Mouse (Mus musculus) liver, embryonic 15.5 days (tissue): ENCODE results near the gene Utf1. TPM values are rescaled to one million over a fixed set of nuclear protein-coding genes. Genes with fewer than 3 reads are reported as not detected.

Source experiments
- ATAC-seq: fragments of 200-750 bp; cut with Nextera tagmentation; 2 replicates; pipeline ENCODE4 v1.8.0; 2017; ENCODE audit warnings: moderate number of reproducible peaks, mild to moderate bottlenecking, moderate library complexity; ENCODE audit not compliant: insufficient read depth
- H3K27ac ChIP-seq: fragments of 300-500 bp; sonication (generic); replicated peaks from 2 replicates; pipeline ENCODE4 v1.5.1; 2015; ENCODE audit warnings: mild to moderate bottlenecking, inconsistent platforms
- H3K27me3 ChIP-seq: fragments of 300-500 bp; sonication (generic); 2 replicates; pipeline ENCODE4 v1.6.1; 2015; ENCODE audit warnings: mild to moderate bottlenecking, inconsistent platforms
- H3K36me3 ChIP-seq: fragments of 300-500 bp; sonication (generic); replicated peaks from 2 replicates; pipeline ENCODE4 v1.6.1; 2015; ENCODE audit warnings: moderate library complexity, mild to moderate bottlenecking, inconsistent platforms
- H3K4me1 ChIP-seq: fragments of 300-500 bp; sonication (generic); replicated peaks from 2 replicates; pipeline ENCODE4 v1.6.1; 2015; ENCODE audit warnings: inconsistent platforms
- H3K4me2 ChIP-seq: fragments of 300-500 bp; sonication (generic); 2 replicates; pipeline ENCODE4 v1.6.1; 2015; ENCODE audit warnings: moderate library complexity, mild to moderate bottlenecking, inconsistent platforms
- H3K4me3 ChIP-seq: fragments of 300-500 bp; sonication (generic); replicated peaks from 2 replicates; pipeline ENCODE4 v1.5.1; 2015; ENCODE audit warnings: mild to moderate bottlenecking, inconsistent platforms
- H3K9ac ChIP-seq: fragments of 300-500 bp; sonication (generic); 2 replicates; pipeline ENCODE4 v1.6.1; 2015; ENCODE audit warnings: moderate library complexity, mild to moderate bottlenecking, inconsistent platforms
- H3K9me3 ChIP-seq: fragments of 300-500 bp; sonication (generic); replicated peaks from 2 replicates; pipeline ENCODE4 v1.6.1; 2016; ENCODE audit warnings: inconsistent platforms
- WGBS: fragments of 180-500 bp; shearing (Covaris S2); methylation state at CpG from one replicate; pipeline ENCODE4 v1.1.7; 2015; ENCODE audit warnings: mixed read lengths; ENCODE audit not compliant: insufficient replicate concordance; 5-methylcytosine and 5-hydroxymethylcytosine counted together
- polyA plus RNA-seq: library from polyadenylated mRNA; unstranded; fragments of >200 nt; fragmentation: Nextera tagmentation; extraction: Ambion mirVana; gene quantifications from 2 replicates; pipeline ENCODE4 v1.2.1, GENCODE M21; 2015

The Utf1 gene
- polyA plus RNA-seq, 1 experiment from 2014 or later: not detected

DNA sequence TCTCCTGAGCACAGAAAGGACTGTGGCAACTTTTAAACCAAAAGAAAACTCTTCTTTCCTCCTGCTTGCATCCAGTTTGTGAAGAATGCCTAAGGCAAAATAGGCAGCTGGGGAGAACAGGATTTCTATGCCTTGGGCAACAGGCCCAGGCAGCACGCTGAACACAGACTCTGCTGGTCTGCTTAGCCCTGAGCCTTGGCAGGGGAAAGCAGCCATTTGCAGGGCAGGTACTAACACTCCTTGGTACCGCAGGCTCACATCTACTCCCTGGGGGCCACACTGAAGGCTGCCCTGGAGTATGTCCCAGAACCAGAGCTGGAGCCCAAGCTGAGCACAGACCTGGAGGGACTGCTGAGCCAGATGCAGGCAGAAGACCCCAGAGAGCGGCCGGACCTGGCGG is 35.4 kb upstream of the Utf1 start:
- no peak for ATAC-seq
- whole genome bisulfite sequencing: 74% methylated on average over 5 of the region's 5 CpGs
- no peak overlapping the region for H3K4me2 ChIP-seq
- no peaks in the 10 kb centered on the region for H3K36me3 ChIP-seq
- no peak overlapping the region for H3K27ac ChIP-seq
- H3K9me3 ChIP-seq: no peaks in the 10 kb centered on the region
- H3K4me3 ChIP-seq: no peak overlapping the region
- H3K27me3 ChIP-seq: peaks cover 25% of the 10 kb centered on the region
- no peaks in the 10 kb centered on the region for H3K4me1 ChIP-seq
- H3K9ac ChIP-seq: no peak overlapping the region

DNA sequence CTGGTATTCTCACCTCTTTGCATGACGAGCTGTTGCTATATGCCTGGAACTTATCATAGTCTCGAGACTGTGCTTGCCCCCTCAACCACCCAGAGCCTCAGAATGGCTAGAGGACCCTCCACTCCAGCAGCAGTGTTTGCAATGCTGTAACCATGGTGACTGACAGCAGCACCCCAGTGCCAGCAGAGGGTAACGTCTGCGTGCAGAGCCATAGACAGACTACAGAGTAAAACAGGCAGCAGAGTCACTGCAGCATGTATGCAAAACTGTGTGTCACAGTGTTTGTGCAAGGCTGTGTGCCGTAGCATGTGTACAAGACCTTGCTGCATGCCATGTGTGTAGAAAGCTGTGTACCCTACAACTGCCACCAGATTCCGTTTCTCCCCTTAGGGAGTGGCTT is 34.1 kb upstream of the Utf1 start:
- Histone ChIP-seq H3K27ac (no peak overlapping the region), H3K9ac (no peak overlapping the region), H3K4me3 (no peak overlapping the region), H3K36me3 (no peaks in the 10 kb centered on the region), H3K4me2 (no peak overlapping the region), H3K4me1 (peaks cover 5% of the 10 kb centered on the region; the same call in 1 of the 2 replicates), H3K9me3 (no peaks in the 10 kb centered on the region), H3K27me3 (peaks cover 33% of the 10 kb centered on the region)
- no peak for ATAC-seq
- WGBS: 49% methylated on average over 6 of the region's 6 CpGs

DNA sequence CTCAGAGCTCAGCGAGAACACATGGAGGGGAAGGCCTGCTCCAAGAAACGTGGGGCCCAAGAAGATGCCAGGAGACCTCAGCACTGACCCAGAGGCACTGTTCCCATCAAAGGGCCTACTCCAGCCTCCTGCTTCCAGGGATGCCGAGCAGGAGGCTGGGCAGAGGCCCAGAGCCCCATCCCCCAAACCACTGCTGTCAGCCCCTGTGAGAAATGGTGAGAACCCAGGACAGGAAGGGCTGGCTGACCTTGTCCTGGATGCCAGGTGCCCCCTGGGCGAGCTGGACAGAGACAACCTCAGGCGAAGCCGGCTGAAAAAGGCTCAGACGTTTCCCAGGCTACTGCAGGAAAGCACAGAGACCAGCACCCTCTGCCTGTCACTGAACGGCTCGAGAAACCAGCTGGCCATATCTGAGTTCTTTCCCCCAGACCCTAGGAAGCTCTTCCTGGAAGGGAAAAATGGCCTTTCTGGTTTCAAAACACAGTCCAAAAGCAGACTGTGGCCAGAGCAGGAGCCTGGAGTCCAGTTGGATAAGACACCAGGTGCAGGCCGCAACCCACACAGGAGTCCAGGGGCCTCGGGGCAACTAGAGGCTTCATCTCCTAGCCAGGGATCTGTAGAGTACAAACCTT is 33.3 kb upstream of the Utf1 start:
- H3K4me2 ChIP-seq: no peak overlapping the region
- H3K9ac ChIP-seq: no peak overlapping the region
- no peaks in the 10 kb centered on the region for H3K9me3 ChIP-seq
- peaks cover 8% of the 10 kb centered on the region; the same call in 1 of the 2 replicates for H3K4me1 ChIP-seq
- H3K4me3 ChIP-seq: no peak overlapping the region
- no peak overlapping the region for H3K27ac ChIP-seq
- 49% methylated on average over 11 of the region's 11 CpGs for whole genome bisulfite sequencing
- peaks cover 35% of the 10 kb centered on the region for H3K27me3 ChIP-seq
- no peaks in the 10 kb centered on the region for H3K36me3 ChIP-seq
- ATAC-seq: no peak

DNA sequence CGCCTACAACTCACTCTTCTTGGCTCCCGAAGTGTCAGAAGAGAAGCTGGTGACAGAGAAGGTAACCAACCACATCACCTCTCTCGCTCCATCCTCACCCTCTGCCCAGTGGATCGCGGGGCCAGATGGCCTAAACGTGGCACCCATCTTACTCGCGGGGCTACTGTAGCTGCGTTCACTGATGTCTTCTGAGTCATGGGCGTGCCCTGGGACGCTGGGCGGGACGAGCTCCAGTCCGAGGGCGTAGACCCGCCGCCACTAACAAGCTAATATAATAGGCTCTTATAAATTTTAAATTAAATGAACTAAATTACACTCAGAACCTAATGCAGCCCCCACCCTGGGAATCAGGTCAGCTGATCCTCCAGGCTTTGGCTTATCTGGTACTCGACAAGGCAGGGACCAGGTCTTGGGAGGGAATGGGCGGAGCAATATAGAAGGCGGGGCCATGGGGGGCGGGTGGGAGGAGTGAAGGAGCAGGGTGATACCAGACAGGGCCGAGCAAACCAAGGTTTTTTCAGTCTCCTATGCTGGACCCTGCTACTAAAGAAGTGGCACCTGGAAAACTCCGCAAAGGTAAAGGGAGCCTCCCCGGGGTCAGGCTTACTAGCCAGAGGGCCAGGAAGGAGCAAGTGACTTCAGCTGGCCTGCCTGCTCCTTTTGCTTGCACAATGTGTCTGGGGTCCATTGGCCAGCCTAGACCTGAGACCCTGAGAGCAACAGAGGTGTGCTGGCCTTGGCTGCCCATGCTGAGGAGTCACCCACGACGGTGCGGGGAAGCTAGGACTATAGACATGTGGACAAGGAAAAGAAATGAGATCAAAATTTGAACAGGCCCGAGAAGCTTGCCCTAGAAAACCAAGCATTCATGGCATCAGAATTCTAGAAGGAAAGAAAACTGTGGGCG is 29.2 kb upstream of the Utf1 start:
- Histone ChIP-seq H3K9me3 (no peaks in the 10 kb centered on the region), H3K27me3 (peaks cover 36% of the 10 kb centered on the region), H3K36me3 (no peaks in the 10 kb centered on the region), H3K4me1 (peaks cover 8% of the 10 kb centered on the region; the same call in 1 of the 2 replicates), H3K9ac (no peak overlapping the region), H3K4me2 (peak overlapping the region; percentile 50), H3K27ac (no peak overlapping the region), H3K4me3 (no peak overlapping the region)
- whole genome bisulfite sequencing: 7% methylated on average over 29 of the region's 29 CpGs
- peak; percentile 65; the same call in 1 of the 2 replicates for ATAC-seq

DNA sequence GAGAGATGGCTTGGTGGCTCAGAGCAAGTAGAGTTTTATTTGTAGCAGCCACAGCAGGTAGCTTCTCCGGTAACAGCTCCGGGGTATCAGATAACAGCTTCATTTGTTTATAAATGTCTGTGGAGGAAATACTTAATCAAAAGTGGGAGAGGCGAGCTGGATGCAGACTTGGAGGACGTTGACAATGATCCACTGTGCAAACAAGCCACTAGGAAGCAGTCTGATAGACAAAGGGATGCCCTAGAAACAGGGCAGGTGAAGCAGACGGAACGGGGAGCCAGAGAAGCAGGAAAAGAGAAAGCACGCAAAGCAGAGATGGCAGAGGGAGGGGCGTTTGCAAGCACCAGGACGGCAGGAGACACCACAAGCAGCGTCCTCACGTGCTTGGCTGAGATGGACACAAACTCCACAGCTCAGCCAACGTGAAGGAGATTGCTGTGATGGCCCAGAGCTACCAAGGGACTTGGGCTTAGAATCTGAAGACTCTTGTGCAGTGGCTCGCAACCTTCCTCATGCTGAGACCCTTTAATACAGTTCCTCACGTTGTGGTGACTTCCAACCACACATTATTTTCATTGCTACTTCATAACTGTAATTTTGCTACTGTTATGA is 27.8 kb upstream of the Utf1 start:
- no peak overlapping the region for H3K4me3 ChIP-seq
- no peak for ATAC-seq
- H3K9me3 ChIP-seq: no peaks in the 10 kb centered on the region
- H3K4me2 ChIP-seq: no peak overlapping the region
- no peak overlapping the region for H3K9ac ChIP-seq
- WGBS: 9% methylated on average over 14 of the region's 14 CpGs
- peaks cover 8% of the 10 kb centered on the region; the same call in 1 of the 2 replicates for H3K4me1 ChIP-seq
- peaks cover 40% of the 10 kb centered on the region for H3K27me3 ChIP-seq
- no peaks in the 10 kb centered on the region for H3K36me3 ChIP-seq
- H3K27ac ChIP-seq: no peak overlapping the region

DNA sequence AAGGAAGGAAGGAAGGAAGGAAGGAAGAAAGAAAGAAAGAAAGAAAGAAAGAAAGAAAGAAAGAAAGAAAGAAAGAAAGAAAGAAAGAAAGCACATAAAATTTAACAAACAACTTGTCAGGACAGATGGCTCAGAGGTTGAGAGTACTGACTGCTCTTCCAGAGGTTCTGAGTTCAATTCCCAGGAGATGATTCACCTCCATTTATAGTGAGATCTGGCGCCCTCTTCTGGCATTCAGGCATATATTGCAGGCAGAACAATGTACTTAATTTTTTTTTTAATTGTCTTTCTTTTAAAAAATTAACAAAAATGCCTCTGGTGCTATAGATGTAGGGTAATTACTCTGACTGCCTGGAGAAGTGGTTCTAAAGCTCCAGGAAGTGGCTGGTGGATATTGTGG is 27.2 kb upstream of the Utf1 start:
- Histone ChIP-seq H3K4me3 (no peak overlapping the region), H3K27me3 (peaks cover 40% of the 10 kb centered on the region), H3K4me2 (no peak overlapping the region), H3K36me3 (no peaks in the 10 kb centered on the region), H3K9me3 (no peaks in the 10 kb centered on the region), H3K9ac (no peak overlapping the region), H3K27ac (no peak overlapping the region), H3K4me1 (peaks cover 8% of the 10 kb centered on the region; the same call in 1 of the 2 replicates)
- no peak for ATAC-seq
- 0% methylated on average over 1 of the region's 1 CpGs for WGBS

DNA sequence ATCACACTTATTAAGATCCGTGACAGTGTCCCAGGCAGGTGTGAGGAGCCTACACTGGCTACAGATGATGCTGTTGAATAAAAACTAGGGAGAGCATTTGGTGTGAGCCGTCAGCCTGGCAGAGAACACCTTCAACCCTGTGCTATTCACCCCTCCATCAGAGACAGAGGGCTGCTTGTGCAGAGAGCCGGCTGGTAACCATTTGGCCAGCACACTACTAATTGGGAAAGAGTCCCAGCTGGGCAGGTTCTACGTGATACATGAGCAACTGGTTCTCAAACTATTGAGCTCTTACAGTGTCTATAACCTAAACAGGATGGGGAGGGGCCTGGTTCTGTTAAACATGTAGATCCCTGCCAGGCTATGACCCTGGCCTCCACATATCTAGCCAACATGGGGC is 25.3 kb upstream of the Utf1 start:
- Histone ChIP-seq H3K9me3 (no peaks in the 10 kb centered on the region), H3K9ac (no peak overlapping the region), H3K36me3 (no peaks in the 10 kb centered on the region), H3K27ac (no peak overlapping the region), H3K4me1 (peaks cover 8% of the 10 kb centered on the region; the same call in 1 of the 2 replicates), H3K4me3 (no peak overlapping the region), H3K27me3 (peaks cover 31% of the 10 kb centered on the region), H3K4me2 (no peak overlapping the region)
- 53% methylated on average over 4 of the region's 4 CpGs for WGBS
- ATAC-seq: no peak

DNA sequence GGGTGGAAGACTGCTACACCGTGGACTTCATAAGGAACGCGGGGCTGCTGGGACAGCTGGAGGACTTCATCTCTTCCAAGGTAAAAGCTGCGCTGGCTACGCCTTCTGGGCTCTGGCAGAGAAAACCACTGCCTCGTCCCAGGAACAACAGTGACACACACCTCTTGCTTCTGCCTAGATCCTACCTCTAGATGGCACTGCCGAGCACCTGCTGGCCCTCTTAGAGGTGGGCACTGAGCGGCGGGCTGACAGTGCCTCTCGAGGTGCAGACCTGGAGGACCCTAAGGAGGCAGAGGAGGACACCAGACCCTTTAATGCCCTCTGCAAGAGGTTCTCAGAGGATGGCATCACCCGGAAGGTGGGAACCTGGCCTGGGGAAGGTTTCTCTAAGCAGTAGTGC is 12.9 kb upstream of the Utf1 start:
- no peak for ATAC-seq
- WGBS: 25% methylated on average over 11 of the region's 11 CpGs

DNA sequence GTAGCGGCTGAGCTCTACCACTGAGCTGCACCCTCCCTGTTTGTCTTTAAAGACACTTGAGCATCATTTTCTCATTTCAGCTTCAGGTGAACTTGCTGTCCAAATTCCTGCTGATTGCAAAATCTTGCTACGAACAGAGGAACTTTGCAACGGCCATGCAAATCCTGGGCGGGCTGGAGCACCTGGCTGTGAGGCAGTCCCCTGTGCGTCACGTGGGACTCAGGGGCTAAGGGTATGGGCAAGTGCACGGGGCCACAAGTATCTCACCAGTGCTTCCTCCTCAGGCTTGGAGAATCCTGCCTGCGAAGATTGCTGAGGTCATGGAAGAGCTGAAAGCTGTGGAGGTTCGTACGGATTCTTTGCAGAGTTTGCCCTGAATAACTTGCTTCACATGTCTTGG is 6.9 kb upstream of the Utf1 start:
- Histone ChIP-seq H3K9ac (no peak overlapping the region), H3K27me3 (peaks cover 15% of the 10 kb centered on the region), H3K4me1 (no peaks in the 10 kb centered on the region), H3K36me3 (no peaks in the 10 kb centered on the region), H3K27ac (no peak overlapping the region), H3K4me2 (no peak overlapping the region), H3K4me3 (no peak overlapping the region), H3K9me3 (no peaks in the 10 kb centered on the region)
- no peak for ATAC-seq
- WGBS: 67% methylated on average over 10 of the region's 10 CpGs

More for the DNA sequence above, 12.9 kb upstream of the Utf1 start:
- Histone ChIP-seq H3K4me3 (no peak overlapping the region), H3K4me1 (no peaks in the 10 kb centered on the region), H3K9ac (no peak overlapping the region), H3K36me3 (no peaks in the 10 kb centered on the region), H3K4me2 (no peak overlapping the region), H3K9me3 (no peaks in the 10 kb centered on the region), H3K27me3 (no peaks in the 10 kb centered on the region), H3K27ac (no peak overlapping the region)

DNA sequence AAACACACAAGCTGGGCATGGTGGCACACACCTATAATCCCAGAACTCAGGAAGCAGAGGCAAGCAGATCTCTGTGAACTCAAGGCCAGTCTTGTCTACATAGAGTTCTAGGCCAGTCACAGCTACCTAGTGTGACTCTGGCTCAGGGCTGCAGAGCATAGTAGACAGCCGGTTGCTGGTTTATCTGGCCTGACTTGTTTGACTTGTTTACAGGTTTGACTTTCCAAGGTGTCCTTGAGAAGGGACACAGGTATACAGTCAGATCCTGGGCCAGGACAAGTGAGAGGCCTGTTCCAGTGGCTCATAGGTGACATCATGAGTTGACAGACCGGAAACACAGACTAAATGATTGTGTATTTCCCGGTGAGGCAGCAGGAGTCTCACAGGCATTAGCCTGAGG is 6.5 kb upstream of the Utf1 start:
- H3K36me3 ChIP-seq: no peaks in the 10 kb centered on the region
- ATAC-seq: no peak
- 45% methylated on average over 3 of the region's 3 CpGs for WGBS
- H3K27ac ChIP-seq: no peak overlapping the region
- H3K4me1 ChIP-seq: no peaks in the 10 kb centered on the region
- H3K9me3 ChIP-seq: no peaks in the 10 kb centered on the region
- peaks cover 19% of the 10 kb centered on the region for H3K27me3 ChIP-seq
- H3K4me2 ChIP-seq: no peak overlapping the region
- H3K4me3 ChIP-seq: no peak overlapping the region
- no peak overlapping the region for H3K9ac ChIP-seq

DNA sequence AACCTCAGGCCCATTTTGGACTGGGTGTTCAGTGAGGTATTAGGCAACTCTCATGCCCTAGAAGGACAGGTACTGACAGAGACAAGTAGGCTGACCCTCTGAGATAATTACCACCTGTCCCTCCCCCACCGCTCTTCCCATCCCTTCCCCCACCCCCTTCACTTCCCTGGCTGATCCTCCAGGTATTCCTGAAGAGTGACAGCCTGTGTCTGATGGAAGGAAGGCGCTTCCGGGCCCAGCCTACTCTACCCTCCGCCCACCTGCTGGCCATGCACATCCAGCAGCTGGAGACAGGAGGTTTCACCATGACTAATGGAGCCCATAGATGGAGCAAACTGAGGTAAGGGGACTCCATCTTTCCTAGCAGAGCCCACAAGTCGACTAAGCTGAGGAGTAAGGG is 5.8 kb upstream of the Utf1 start:
- H3K36me3 ChIP-seq: no peaks in the 10 kb centered on the region
- no peak for ATAC-seq
- H3K4me2 ChIP-seq: no peak overlapping the region
- WGBS: 45% methylated on average over 5 of the region's 5 CpGs
- H3K27ac ChIP-seq: no peak overlapping the region
- H3K9me3 ChIP-seq: no peaks in the 10 kb centered on the region
- no peak overlapping the region for H3K4me3 ChIP-seq
- no peaks in the 10 kb centered on the region for H3K4me1 ChIP-seq
- H3K27me3 ChIP-seq: peaks cover 26% of the 10 kb centered on the region
- no peak overlapping the region for H3K9ac ChIP-seq
